Mouse (Mus musculus): ENCODE results near the gene Gm525. TPM values are rescaled to one million over a fixed set of nuclear protein-coding genes. Genes with fewer than 3 reads are reported as not detected.

Gm525 gene
- polyA plus RNA-seq, 1 experiment from 2014 or later: not detected

- Histone ChIP-seq H3K27me3 (no peaks in the 10 kb centered on the region), H3K4me2 (no peak overlapping the region), H3K4me3 (replicated peaks) (no peak overlapping the region), H3K9ac (no peak overlapping the region), H3K36me3 (no peaks in the 10 kb centered on the region), H3K9me3 (replicated peaks) (no peaks in the 10 kb centered on the region), H3K4me1 (0 out of 2 replicates have a peak, but pooled peaks cover 8% of the 10 kb centered on the region), H3K27ac (no peak overlapping the region)
- 75% methylated on average over 6 of the region's 6 CpGs for WGBS
- ATAC-seq (replicated peaks; ENCODE audit: low FRiP score): no peak
Measured at GRCm38 (mm10) chr11:89066126-89066525, 7.5 kb upstream of the Gm525 start.

GRCm38 (mm10) chr11:89066750-89067149 is 6.9 kb upstream of the Gm525 start, which contains the start of gene Dgke:
Gene Dgke, minus strand, starts transcription at chr11:89066850.
- Histone ChIP-seq H3K9ac (no peak within 1 kb of the TSS), H3K4me2 (no peak within 1 kb of the TSS), H3K27ac (no peak within 1 kb of the TSS), H3K4me3 (replicated peaks) (no peak within 1 kb of the TSS), H3K9me3 (replicated peaks) (no peaks in the 10 kb centered on the region), H3K4me1 (0 out of 2 replicates have a peak, but pooled peaks cover 8% of the 10 kb centered on the region), H3K27me3 (no peaks in the 10 kb centered on the region), H3K36me3 (no peaks in the 10 kb centered on the region)
- ATAC-seq (replicated peaks; ENCODE audit: low FRiP score): no peak
- WGBS: 94% methylated on average over 1 of the region's 1 CpGs

GRCm38 (mm10) chr11:89067301-89067822 is 6.3 kb upstream of the Gm525 start:
- H3K9me3 ChIP-seq (replicated peaks): no peaks in the 10 kb centered on the region
- no peaks in the 10 kb centered on the region for H3K27me3 ChIP-seq
- 0 out of 2 replicates have a peak, but pooled peaks cover 8% of the 10 kb centered on the region for H3K4me1 ChIP-seq
- H3K27ac ChIP-seq: no peak overlapping the region
- H3K4me3 ChIP-seq (replicated peaks): no peak overlapping the region
- no peak overlapping the region for H3K9ac ChIP-seq
- no peak for ATAC-seq (replicated peaks; ENCODE audit: low FRiP score)
- H3K36me3 ChIP-seq: no peaks in the 10 kb centered on the region
- WGBS: 69% methylated on average over 6 of the region's 6 CpGs
- no peak overlapping the region for H3K4me2 ChIP-seq

- no peak overlapping the region for H3K27ac ChIP-seq
Measured at GRCm38 (mm10) chr11:89067871-89068490, 5.7 kb upstream of the Gm525 start.

GRCm38 (mm10) chr11:89068649-89069048 is 5.0 kb upstream of the Gm525 start:
- 89% methylated on average over 14 of the region's 14 CpGs for WGBS
- Histone ChIP-seq H3K27ac (no peak overlapping the region), H3K9ac (no peak overlapping the region), H3K27me3 (no peaks in the 10 kb centered on the region), H3K4me1 (0 out of 2 replicates have a peak, but pooled peaks cover 8% of the 10 kb centered on the region), H3K36me3 (no peaks in the 10 kb centered on the region), H3K4me3 (replicated peaks) (no peak overlapping the region), H3K9me3 (replicated peaks) (no peaks in the 10 kb centered on the region), H3K4me2 (no peak overlapping the region)
- ATAC-seq (replicated peaks; ENCODE audit: low FRiP score): no peak

More at GRCm38 (mm10) chr11:89067871-89068490, 5.7 kb upstream of the Gm525 start:
- Histone ChIP-seq H3K4me2 (no peak overlapping the region), H3K27me3 (no peaks in the 10 kb centered on the region), H3K4me3 (replicated peaks) (no peak overlapping the region), H3K9me3 (replicated peaks) (no peaks in the 10 kb centered on the region), H3K4me1 (0 out of 2 replicates have a peak, but pooled peaks cover 8% of the 10 kb centered on the region), H3K36me3 (no peaks in the 10 kb centered on the region), H3K9ac (no peak overlapping the region)
- no peak for ATAC-seq (replicated peaks; ENCODE audit: low FRiP score)
- 52% methylated on average over 11 of the region's 11 CpGs for WGBS

- 28% methylated on average over 6 of the region's 6 CpGs for WGBS
- Histone ChIP-seq H3K9me3 (replicated peaks) (no peaks in the 10 kb centered on the region), H3K4me2 (no peak overlapping the region), H3K27me3 (no peaks in the 10 kb centered on the region), H3K4me1 (0 out of 2 replicates have a peak, but pooled peaks cover 8% of the 10 kb centered on the region), H3K4me3 (replicated peaks) (no peak overlapping the region), H3K36me3 (no peaks in the 10 kb centered on the region), H3K9ac (no peak overlapping the region), H3K27ac (no peak overlapping the region)
- ATAC-seq (replicated peaks; ENCODE audit: low FRiP score): no peak
Measured at GRCm38 (mm10) chr11:89069303-89069702, 4.3 kb upstream of the Gm525 start.

- H3K4me3 ChIP-seq (replicated peaks): no peak overlapping the region
- no peak overlapping the region for H3K9ac ChIP-seq
- no peak for ATAC-seq (replicated peaks; ENCODE audit: low FRiP score)
- no peaks in the 10 kb centered on the region for H3K36me3 ChIP-seq
- H3K27me3 ChIP-seq: 0 out of 2 replicates have a peak, but pooled peaks cover 3% of the 10 kb centered on the region
- no peaks in the 10 kb centered on the region for H3K9me3 ChIP-seq (replicated peaks)
- H3K27ac ChIP-seq: no peak overlapping the region
- H3K4me2 ChIP-seq: no peak overlapping the region
- WGBS: 68% methylated on average over 5 of the region's 5 CpGs
- H3K4me1 ChIP-seq: 0 out of 2 replicates have a peak, but pooled peaks cover 11% of the 10 kb centered on the region
Measured at GRCm38 (mm10) chr11:89071522-89071921, 2.1 kb upstream of the Gm525 start.

- 62% methylated on average over 19 of the region's 19 CpGs for WGBS
- ATAC-seq (replicated peaks; ENCODE audit: low FRiP score): no peak
- H3K27me3 ChIP-seq: 0 out of 2 replicates have a peak, but pooled peaks cover 3% of the 10 kb centered on the region
- no peak overlapping the region for H3K27ac ChIP-seq
- no peaks in the 10 kb centered on the region for H3K36me3 ChIP-seq
- H3K9me3 ChIP-seq (replicated peaks): no peaks in the 10 kb centered on the region
- H3K4me2 ChIP-seq: no peak overlapping the region
- H3K4me3 ChIP-seq (replicated peaks): no peak overlapping the region
- H3K4me1 ChIP-seq: 0 out of 2 replicates have a peak, but pooled peaks cover 6% of the 10 kb centered on the region
- no peak overlapping the region for H3K9ac ChIP-seq
Measured at GRCm38 (mm10) chr11:89074783-89075413, 1.3 kb downstream of the Gm525 start.

GRCm38 (mm10) chr11:89076370-89076821 is 2.8 kb downstream of the Gm525 start:
- no peak overlapping the region for H3K27ac ChIP-seq
- 0 out of 2 replicates have a peak, but pooled peaks cover 3% of the 10 kb centered on the region for H3K27me3 ChIP-seq
- no peak for ATAC-seq (replicated peaks; ENCODE audit: low FRiP score)
- 0 out of 2 replicates have a peak, but pooled peaks cover 6% of the 10 kb centered on the region for H3K4me1 ChIP-seq
- H3K36me3 ChIP-seq: no peaks in the 10 kb centered on the region
- H3K9ac ChIP-seq: no peak overlapping the region
- H3K4me2 ChIP-seq: no peak overlapping the region
- H3K4me3 ChIP-seq (replicated peaks): no peak overlapping the region
- H3K9me3 ChIP-seq (replicated peaks): no peaks in the 10 kb centered on the region
- WGBS: 53% methylated on average over 4 of the region's 4 CpGs

GRCm38 (mm10) chr11:89077601-89078000 is 4.0 kb downstream of the Gm525 start:
- WGBS: 80% methylated on average over 8 of the region's 8 CpGs
- Histone ChIP-seq H3K4me3 (replicated peaks) (no peak overlapping the region), H3K9ac (no peak overlapping the region), H3K9me3 (replicated peaks) (no peaks in the 10 kb centered on the region), H3K4me2 (no peak overlapping the region), H3K27ac (no peak overlapping the region), H3K27me3 (0 out of 2 replicates have a peak, but pooled peaks cover 3% of the 10 kb centered on the region), H3K4me1 (0 out of 2 replicates have a peak, but pooled peaks cover 6% of the 10 kb centered on the region), H3K36me3 (no peaks in the 10 kb centered on the region)
- no peak for ATAC-seq (replicated peaks; ENCODE audit: low FRiP score)

GRCm38 (mm10) chr11:89078305-89078704 is 4.7 kb downstream of the Gm525 start:
- Histone ChIP-seq H3K4me3 (replicated peaks) (no peak overlapping the region), H3K27ac (no peak overlapping the region), H3K9ac (no peak overlapping the region), H3K36me3 (no peaks in the 10 kb centered on the region), H3K27me3 (0 out of 2 replicates have a peak, but pooled peaks cover 3% of the 10 kb centered on the region), H3K4me1 (0 out of 2 replicates have a peak, but pooled peaks cover 6% of the 10 kb centered on the region), H3K9me3 (replicated peaks) (no peaks in the 10 kb centered on the region), H3K4me2 (no peak overlapping the region)
- no peak for ATAC-seq (replicated peaks; ENCODE audit: low FRiP score)
- WGBS: 88% methylated on average over 3 of the region's 3 CpGs

Measured in kidney, embryonic 15.5 days (tissue).